Mouse (Mus musculus) left cerebral cortex, postnatal 4 days (tissue): Measurements from ENCODE around the gene Tas2r135. TPM values are rescaled to one million over a fixed set of nuclear protein-coding genes. Genes with fewer than 3 reads are reported as not detected.

ENCODE experiments used
- DNase-seq: peaks from one replicate; pipeline ENCODE4 v3.0.0-alpha.2; 2022
- intact Hi-C: fragments of 180-260 bp; cut with DNase I; formaldehyde crosslinking; loops from one replicate; pipeline ENCODE4 v1.15.1; 2025
- total RNA-seq, 2 experiments: library from RNA; stranded (reverse); gene quantifications; 2 replicates each; pipeline ENCODE4 v1.2.3; 2021

The Tas2r135 gene
- total RNA-seq, 2 experiments from 2014 or later, result 0.36 TPM; not detected in 1

DNA sequence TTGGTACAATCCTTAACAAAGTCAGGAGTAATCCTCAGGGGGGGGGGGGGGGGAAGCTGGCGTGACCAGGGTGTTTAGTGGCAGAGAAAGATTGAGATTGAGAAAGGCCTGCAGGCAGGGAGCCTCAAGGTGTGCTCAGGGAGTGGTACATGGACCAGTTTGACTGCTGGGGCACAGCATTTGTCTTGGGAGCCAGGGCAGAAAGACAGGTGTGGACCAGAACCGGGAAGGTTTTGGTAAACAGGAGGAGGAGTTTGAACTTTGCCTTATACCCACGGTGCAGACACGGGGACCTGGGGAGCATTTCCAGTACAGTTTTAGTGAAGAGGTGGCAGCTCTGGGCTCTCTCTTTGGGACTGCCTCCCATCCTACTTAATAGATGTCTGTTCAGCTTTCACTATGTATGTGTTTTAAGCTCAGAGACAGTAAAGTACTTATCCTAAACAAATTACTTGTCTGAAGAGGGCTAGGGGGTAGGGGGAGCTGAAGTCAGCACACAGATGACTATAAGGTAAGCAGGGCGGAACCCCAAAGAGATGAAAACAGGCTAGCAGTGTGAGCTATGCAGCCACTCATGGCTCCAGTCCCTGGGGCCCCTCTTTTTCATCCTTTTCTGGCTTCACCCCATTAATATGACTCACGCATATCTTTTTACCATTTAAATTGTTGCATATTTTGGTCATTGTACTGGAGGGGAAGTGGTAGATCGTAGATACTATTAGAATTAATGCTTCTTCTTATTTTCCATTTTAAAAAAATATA lies 31.4 kb upstream of the Tas2r135 start:
- DNase-seq, result no peak

DNA sequence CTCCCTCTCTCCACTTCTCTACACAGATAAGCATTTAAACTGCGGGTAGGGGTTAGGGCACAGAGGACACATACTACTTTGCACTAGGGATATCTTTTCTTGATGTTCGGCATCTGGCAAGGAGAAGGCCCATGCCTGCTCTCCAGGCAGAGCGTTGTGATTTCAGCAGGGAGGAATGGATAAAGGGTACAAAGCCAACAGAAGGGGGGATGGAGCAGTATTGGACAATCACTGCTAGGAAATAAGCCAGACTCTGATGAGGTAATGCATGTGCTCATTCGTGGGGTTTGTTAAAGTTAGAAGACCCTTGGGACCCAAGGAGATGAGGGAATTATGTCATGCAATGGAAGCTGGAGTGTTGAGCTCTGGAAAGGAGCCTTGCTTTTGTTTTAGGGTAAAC lies 30.5 kb upstream of the Tas2r135 start:
- intact Hi-C loops, result no loop called here
- DNase-seq, result no peak

More for the DNA sequence above, 31.4 kb upstream of the Tas2r135 start:
- intact Hi-C loops, result no loop called here

- no peak for DNase-seq
- intact Hi-C loops, result no loop called here
Observed at GRCm38 (mm10) chr6:42375131-42375530, 30.1 kb upstream of the Tas2r135 start.

DNA sequence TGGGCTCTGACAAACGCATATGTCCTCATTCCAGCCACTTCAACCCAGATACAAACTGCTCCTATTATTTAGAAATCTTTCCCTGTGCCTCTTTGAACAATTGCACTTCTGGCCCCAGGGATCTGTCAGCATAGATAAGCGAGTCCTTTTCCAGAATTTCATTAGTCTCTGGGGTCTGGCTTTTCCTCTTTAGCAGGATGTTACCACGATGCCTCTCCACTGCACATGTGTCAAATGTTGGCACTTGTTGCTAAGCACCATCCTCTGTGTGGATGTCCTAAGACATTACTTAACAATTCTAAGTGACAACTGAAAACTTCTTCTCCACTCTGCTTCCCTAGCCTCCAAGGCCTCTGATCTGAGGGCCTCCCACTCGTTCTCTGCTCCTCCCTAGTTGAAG lies 29.2 kb upstream of the Tas2r135 start:
- intact Hi-C loops, result no loop called here
- no peak for DNase-seq

GRCm38 (mm10) chr6:42376504-42377019 lies 28.7 kb upstream of the Tas2r135 start:
- intact Hi-C loops, result no loop called here
- DNase-seq, result no peak

GRCm38 (mm10) chr6:42377280-42377679 lies 28.0 kb upstream of the Tas2r135 start:
- no peak for DNase-seq
- intact Hi-C loops, result no loop called here

- no peak for DNase-seq
- intact Hi-C loops, result no loop called here
Observed at GRCm38 (mm10) chr6:42379551-42379950, 25.7 kb upstream of the Tas2r135 start.

GRCm38 (mm10) chr6:42380416-42381144 lies 24.7 kb upstream of the Tas2r135 start:
- no peak for DNase-seq
- intact Hi-C loops, result no loop called here

DNA sequence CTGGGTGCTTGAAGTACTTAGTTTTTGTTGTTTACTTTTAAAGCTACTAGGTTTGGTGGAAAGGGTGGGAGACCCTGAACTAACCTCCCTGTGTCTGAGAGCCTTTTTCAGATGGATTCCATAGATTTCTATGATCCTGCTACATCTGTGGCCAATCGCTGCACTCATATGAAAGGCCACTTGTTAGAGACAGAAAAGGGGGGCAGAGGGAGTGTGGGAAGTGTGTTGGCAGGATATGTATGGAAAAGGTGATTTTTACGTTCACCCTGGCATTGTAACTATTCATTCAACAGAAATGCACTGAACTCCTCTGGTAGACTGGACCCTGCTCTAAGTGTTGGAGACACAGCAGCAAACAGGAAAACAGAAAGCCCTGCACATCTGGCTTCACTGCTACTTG lies 24.0 kb upstream of the Tas2r135 start:
- intact Hi-C loops, result no loop called here

GRCm38 (mm10) chr6:42381916-42382381 lies 23.3 kb upstream of the Tas2r135 start:
- DNase-seq, result no peak
- intact Hi-C loops, result no loop called here

More for the DNA sequence above, 24.0 kb upstream of the Tas2r135 start:
- no peak for DNase-seq

DNA sequence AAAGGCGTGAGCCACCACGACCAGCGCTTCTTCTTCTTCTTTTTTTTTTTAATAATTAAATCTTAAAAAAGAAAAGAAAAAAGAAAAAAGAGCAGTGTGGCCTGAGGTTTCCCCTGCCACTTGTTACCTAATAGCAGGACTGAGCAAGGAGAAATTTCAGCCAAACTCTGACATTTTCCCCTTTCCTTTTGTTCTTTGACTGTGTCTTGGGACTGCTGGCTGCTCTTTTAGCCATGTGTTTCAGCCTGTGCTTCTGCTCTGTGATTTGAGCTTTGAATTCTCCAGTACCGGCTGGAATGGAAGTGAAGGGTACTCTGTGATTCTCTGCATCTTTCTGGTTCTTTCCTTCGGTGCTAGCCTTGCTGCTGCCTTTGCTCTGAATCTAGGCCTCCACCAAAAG lies 21.9 kb upstream of the Tas2r135 start:
- no peak for DNase-seq
- intact Hi-C loops, result no loop called here

DNA sequence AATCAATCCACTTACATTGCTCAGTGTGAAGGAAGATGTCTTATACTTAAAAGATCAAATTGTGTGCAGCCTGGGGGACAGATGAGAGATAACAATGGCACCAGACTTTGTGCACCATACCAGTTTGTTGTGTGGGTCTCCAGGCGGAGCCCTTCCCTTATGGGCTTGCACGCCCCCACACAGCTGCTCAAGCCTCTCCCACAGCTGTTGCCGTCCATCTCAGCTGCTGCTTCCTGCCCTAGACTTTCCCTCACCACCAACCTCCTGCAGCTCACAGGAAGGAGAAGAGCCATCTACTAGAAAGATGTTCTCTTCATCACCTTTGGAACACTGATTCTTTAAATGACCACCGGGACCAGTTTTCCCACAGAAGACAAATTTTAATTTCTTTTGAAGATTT lies 19.6 kb upstream of the Tas2r135 start:
- intact Hi-C loops, result no loop called here
- no peak for DNase-seq

DNA sequence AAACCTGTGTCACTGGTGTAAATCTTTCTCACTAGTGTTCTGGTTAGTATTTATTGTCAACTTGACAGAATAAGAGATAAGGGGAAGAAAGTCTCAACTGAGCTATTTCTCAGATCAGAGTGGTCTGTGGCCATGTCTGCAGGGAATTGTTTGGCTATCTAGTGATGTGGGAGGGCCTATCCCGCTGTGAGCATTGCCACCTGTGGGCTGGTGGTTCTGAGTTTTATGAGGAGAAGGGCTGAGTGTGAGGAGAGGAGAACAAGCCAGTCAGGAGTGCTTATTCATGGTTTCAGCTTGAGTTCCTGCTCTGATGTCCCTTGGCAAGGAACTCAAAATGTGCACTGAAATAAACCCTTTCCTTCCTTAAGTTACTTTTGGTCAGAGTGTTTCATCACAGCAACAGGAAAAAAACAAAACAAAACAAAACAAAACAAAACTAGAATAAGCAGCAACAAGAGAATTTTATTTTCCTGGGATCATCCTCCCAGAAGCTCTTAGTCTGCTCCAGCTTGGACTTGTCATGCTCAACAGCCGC lies 13.4 kb upstream of the Tas2r135 start:
- DNase-seq, result no peak
- intact Hi-C loops, result no loop called here

GRCm38 (mm10) chr6:42395960-42396809 lies 9.0 kb upstream of the Tas2r135 start:
- intact Hi-C loops, result no loop called here
- DNase-seq, result peak; percentile 31

GRCm38 (mm10) chr6:42397041-42397657 lies 8.1 kb upstream of the Tas2r135 start:
- DNase-seq, result no peak
- intact Hi-C loops, result no loop called here

DNA sequence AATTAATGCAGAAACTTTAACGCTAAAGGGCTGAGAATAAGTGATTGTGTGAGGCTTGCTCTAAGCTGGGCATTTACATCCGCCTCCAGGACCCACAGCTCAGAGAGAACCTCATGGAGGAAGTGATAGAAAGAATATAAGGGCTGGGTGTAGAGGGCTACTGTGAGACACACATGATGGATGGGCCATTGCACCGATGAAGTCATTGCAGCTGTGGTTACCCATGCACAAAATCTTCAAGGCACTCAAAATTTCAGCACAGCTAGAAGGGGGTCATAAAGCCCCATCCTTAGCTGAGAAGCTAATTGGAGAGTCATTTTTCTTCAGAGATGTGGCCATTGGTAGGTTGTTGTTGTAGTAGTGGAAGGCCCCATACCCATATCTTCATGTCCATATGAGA lies 6.9 kb upstream of the Tas2r135 start:
- no peak for DNase-seq
- intact Hi-C loops, result no loop called here

DNA sequence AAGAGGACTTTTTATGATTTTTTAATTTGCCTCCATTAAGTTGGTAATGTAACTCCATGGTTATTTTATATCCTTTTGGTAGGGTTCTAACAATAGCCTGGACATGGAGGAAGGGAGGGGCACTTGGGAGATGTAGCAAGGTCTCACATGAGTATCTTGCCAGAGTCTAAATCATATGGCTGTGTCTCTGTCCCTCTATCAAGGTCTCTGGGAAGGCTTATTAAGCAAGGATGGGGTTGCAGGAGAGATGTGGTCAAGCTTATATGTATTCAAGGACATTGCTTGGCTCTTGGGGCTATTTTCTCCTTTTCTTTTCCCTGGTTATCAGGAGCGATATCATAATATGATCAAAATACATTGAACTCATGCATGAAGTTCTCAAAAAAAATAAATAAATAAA lies 6.2 kb upstream of the Tas2r135 start:
- intact Hi-C loops, result no loop called here
- no peak for DNase-seq

DNA sequence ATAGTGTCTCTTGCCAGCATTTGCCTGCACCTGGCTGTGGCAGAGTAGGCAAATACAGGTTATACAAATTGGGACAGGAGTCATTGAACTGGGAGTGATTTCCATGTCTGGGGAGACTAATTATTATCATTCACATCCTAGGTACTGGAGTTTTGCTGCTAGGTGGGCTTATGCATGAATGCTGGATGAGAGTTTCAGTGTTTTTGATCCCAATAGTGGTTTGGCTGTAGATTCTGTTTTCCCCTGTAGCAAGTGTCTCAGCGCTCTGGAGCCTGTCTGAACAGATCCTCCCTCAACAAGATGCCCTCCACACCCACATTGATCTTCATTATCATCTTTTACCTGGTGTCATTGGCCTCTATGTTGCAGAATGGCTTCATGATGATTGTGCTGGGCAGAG lies 5.3 kb upstream of the Tas2r135 start, which contains the start of gene Tas2r143:
TSS of gene Tas2r143 (plus strand) at position 301 of the 400 bp plus-strand sequence.
- DNase-seq, result no peak
- intact Hi-C loops, result no loop called here

- intact Hi-C loops, result no loop called here
- DNase-seq, result no peak
Observed at GRCm38 (mm10) chr6:42419443-42419842, 14.2 kb downstream of the Tas2r135 start.

DNA sequence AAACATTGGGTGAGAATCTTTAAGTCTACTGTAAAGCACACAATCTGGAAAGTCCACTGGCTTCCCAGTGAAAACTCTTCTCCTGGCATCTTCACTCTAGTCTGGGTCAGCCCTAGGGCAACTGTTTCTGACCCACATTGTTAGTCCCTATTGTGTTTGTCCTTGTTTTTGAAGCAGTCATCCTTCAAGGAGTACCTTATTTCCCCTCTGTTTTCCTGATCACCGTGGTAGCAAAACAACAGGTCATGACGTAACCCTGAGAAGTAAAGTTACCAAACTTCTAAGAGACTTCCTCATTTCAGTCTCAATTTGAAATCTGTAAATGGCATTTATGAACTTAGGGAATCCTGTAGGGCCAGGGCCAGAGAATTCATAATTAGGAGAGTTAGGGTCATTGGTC lies 16.2 kb downstream of the Tas2r135 start:
- no peak for DNase-seq
- intact Hi-C loops, result no loop called here
